Mouse (Mus musculus) kidney, embryonic 14.5 days (tissue): ENCODE results near the gene Arl2. TPM values are rescaled to one million over a fixed set of nuclear protein-coding genes. Genes with fewer than 3 reads are reported as not detected.
"Not testable (repeated sequence)": the region's sequence is repeated elsewhere in the genome, so short reads cannot be mapped to it uniquely, and the experiment has no call there.

ENCODE experiments used
- ATAC-seq: fragments of 200-750 bp; cut with Nextera tagmentation; 2 replicates; pipeline ENCODE4 v1.8.0; 2017; ENCODE audit warnings: moderate number of reproducible peaks, mild to moderate bottlenecking, moderate TSS enrichment, moderate library complexity; ENCODE audit not compliant: low FRiP score, low TSS enrichment
- H3K27ac ChIP-seq: fragments of 300-500 bp; sonication (generic); 2 replicates; pipeline ENCODE4 v1.5.1; 2014; ENCODE audit warnings: low read depth, mild to moderate bottlenecking, low read length, moderate library complexity, mixed read lengths
- H3K27me3 ChIP-seq: fragments of 300-500 bp; sonication (generic); 2 replicates; pipeline ENCODE4 v1.6.1; 2014; ENCODE audit warnings: mild to moderate bottlenecking, low read length; ENCODE audit not compliant: control insufficient read depth, insufficient read depth
- H3K36me3 ChIP-seq: fragments of 300-500 bp; sonication (generic); 2 replicates; pipeline ENCODE4 v1.6.1; 2014; ENCODE audit warnings: low read length, mixed read lengths; ENCODE audit not compliant: control insufficient read depth, insufficient read depth
- H3K4me1 ChIP-seq: fragments of 300-500 bp; sonication (generic); 2 replicates; pipeline ENCODE4 v1.6.1; 2014; ENCODE audit warnings: low read length, mixed read lengths; ENCODE audit not compliant: control insufficient read depth, insufficient read depth
- H3K4me2 ChIP-seq: fragments of 300-500 bp; sonication (generic); replicated peaks from 2 replicates; pipeline ENCODE4 v1.6.1; 2014; ENCODE audit warnings: low read depth, mild to moderate bottlenecking, low read length
- H3K4me3 ChIP-seq: fragments of 300-500 bp; sonication (generic); 2 replicates; pipeline ENCODE4 v1.5.1; 2014; ENCODE audit warnings: mild to moderate bottlenecking, low read length
- H3K9ac ChIP-seq: fragments of 300-500 bp; sonication (generic); 2 replicates; pipeline ENCODE4 v1.6.1; 2014; ENCODE audit warnings: low read depth, mild to moderate bottlenecking, low read length, moderate library complexity
- H3K9me3 ChIP-seq: fragments of 300-500 bp; sonication (generic); 2 replicates; pipeline ENCODE4 v1.6.1; 2016; ENCODE audit warnings: low read length; ENCODE audit not compliant: control insufficient read depth
- WGBS: fragments of 180-500 bp; shearing (Covaris S2); extraction: QIAGEN DNeasy Blood & Tissue Kit; methylation state at CpG from one replicate; pipeline ENCODE4 v1.1.7; 2014; 5-methylcytosine and 5-hydroxymethylcytosine counted together
- polyA plus RNA-seq: library from polyadenylated mRNA; unstranded; fragments of >200 nt; fragmentation: Nextera tagmentation; extraction: Ambion mirVana; gene quantifications from 2 replicates; pipeline ENCODE4 v1.2.1, GENCODE M21; 2014

Gene Arl2
- polyA plus RNA-seq, 1 experiment from 2014 or later: 82.6 TPM

DNA sequence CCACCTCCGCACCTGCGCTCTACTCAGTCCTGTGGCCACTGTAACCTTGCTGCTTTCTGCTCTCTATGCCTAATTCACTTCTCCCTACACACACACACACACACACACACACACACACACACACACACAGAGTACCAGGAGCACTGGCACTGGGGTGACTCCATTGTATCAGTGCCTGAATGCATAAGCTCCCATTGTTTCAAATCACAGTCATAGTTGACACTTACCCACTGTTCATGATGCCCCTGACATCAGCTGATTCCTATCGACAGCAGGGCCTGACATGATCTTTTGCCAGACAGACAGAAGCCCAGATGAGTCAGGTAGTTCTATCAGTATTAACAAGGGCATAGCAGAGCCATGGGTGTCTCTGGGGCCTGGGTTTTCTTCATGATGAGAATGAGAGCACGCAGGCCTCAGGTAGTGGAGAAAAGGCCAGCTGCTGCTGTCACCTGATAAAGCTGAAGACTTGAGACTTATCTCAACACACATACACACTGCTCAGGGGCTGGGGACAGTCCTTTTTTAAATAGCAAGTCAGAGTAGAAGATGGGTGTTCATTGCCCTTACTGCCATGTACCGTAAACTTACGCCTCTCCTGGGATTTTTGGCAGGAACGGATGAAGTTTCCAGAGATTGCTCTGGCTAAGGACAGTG is 9.0 kb downstream of the Arl2 start:
- Histone ChIP-seq H3K4me2 (no peak overlapping the region), H3K27ac (no peak overlapping the region), H3K4me3 (no peak overlapping the region), H3K4me1 (no peaks in the 10 kb centered on the region), H3K9ac (no peak overlapping the region), H3K36me3 (peaks cover 12% of the 10 kb centered on the region), H3K27me3 (no peaks in the 10 kb centered on the region), H3K9me3 (no peaks in the 10 kb centered on the region)
- no peak for ATAC-seq
- 82% methylated on average over 7 of the region's 7 CpGs for WGBS

DNA sequence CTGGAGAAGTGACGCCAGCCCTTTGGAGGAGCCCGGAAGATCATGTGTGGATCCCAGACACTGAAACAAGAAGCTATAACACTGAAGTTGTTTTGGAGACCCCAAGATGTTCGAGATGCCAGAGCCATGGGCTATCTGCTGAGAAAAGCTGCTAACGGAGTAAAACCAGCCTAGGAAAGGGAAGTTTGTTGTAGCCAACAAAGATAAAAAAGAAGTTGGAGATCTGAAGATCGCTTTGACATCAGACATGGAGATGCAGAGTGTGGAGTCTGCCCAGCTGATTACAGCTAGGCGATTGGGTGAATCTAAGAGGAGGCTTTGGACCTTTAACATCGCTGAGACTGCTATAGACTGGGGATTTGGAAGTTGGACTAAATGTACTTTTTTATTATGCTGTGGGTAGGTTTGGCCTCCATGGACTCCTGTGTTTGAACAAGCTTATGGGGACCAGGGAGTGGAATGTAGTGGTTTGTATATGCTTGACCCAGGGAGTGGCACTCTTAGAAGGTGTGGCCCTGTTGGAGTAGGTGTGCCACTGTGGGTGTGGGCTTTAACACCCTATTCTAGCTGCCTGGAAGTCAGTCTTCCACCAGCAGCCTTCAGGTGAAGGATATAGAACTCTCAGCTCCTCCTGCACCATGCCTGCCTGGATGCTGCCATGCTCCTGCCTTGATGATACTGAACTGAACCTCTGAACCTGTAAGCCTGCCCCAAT is 10.8 kb downstream of the Arl2 start:
- not testable (repeated sequence) for H3K27ac ChIP-seq, H3K36me3 ChIP-seq, H3K9me3 ChIP-seq, ATAC-seq, H3K4me3 ChIP-seq, H3K9ac ChIP-seq, H3K27me3 ChIP-seq, H3K4me2 ChIP-seq, H3K4me1 ChIP-seq
- WGBS: 78% methylated on average over 7 of the region's 7 CpGs

- peak within 1 kb of the TSS; percentile 46 for H3K4me2 ChIP-seq
- H3K4me3 ChIP-seq: peak within 1 kb of the TSS; percentile 43
- under 1% methylated on average over 32 of the region's 32 CpGs for WGBS
- no peaks in the 10 kb centered on the region for H3K27me3 ChIP-seq
- H3K9me3 ChIP-seq: no peaks in the 10 kb centered on the region
- H3K4me1 ChIP-seq: no peaks in the 10 kb centered on the region
- H3K36me3 ChIP-seq: no peaks in the 10 kb centered on the region
- H3K9ac ChIP-seq: peak within 1 kb of the TSS; percentile 58; the same call in 1 of the 2 replicates
- peak within 1 kb of the TSS; percentile 82; the same call in 1 of the 2 replicates for H3K27ac ChIP-seq
- ATAC-seq: peak; percentile 95
These were observed 13.5 kb downstream of the Arl2 start, which contains the start of gene Snx15 for GRCm38 (mm10) chr19:6127760-6128341. Gene Snx15, minus strand, starts transcription at chr19:6128304.

DNA sequence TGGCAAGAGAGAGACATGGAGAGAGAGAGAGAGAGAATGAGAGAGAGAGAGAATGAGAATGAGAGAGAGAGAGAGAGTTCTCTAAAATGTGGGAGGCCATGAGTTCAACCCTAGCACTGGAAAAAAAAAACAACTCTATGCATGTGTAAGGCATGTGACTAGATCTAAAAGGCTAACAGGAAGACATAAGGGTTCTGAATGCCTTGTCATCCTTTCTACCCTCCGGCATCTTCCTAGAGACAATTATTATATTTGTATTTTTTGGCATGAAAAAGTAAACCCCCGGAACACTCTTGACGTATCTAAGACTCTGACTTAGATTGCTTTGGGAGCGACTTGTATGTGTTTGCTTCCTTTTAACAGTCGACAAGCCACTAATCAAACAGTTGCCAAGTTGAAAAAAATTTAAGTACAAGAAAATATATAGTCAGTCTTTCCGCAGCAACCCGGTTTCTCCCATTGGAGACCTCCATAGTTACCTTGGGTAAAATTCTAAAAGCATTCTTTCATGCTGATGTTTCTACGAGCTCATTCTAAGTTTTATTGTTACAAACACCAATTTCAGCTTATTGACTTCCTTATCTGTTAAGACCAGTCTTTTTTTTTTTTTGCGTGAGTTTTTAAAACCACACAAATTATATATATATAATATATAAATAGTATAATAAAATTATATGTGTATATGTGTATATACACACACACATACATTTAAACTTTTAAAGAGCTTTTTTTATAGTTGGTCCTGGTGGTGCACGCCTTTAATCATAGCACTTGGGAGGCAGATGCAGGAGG is 14.4 kb downstream of the Arl2 start:
- Histone ChIP-seq H3K36me3 (no peaks in the 10 kb centered on the region), H3K4me3 (peak overlapping the region; percentile 43), H3K4me1 (no peaks in the 10 kb centered on the region), H3K9ac (no peak overlapping the region), H3K27ac (peak overlapping the region; percentile 82; the same call in 1 of the 2 replicates), H3K27me3 (no peaks in the 10 kb centered on the region), H3K4me2 (peak overlapping the region; percentile 46), H3K9me3 (no peaks in the 10 kb centered on the region)
- ATAC-seq: no peak
- WGBS: 67% methylated on average over 10 of the region's 10 CpGs

GRCm38 (mm10) chr19:6126289-6126688 is 15.1 kb downstream of the Arl2 start:
- H3K4me2 ChIP-seq: no peak overlapping the region
- H3K27ac ChIP-seq: no peak overlapping the region
- no peak overlapping the region for H3K4me3 ChIP-seq
- H3K4me1 ChIP-seq: 0 out of 2 replicates have a peak, but pooled peaks cover 4% of the 10 kb centered on the region
- H3K9me3 ChIP-seq: no peaks in the 10 kb centered on the region
- ATAC-seq: no peak
- H3K27me3 ChIP-seq: no peaks in the 10 kb centered on the region
- 31% methylated on average over 4 of the region's 4 CpGs for WGBS
- no peak overlapping the region for H3K9ac ChIP-seq
- no peaks in the 10 kb centered on the region for H3K36me3 ChIP-seq

DNA sequence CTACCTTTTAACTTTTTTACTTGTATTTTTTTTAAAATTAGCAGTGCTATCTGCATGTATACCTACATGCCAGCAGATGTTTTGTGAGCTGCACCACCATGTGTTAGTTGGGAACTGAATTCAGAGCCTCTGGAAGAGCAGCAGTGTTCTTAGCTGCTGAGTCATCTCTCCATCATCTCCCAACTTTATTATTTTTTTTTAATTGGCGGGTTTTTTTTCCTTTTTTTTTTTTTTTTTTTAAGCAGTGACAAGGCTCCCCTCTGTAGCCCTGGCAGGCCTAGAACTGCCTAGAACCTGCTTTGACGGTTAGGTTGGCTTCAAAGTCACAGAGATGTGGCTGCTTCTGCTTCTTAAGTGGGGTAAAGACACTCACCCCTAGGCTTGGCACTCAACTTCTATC is 16.4 kb downstream of the Arl2 start:
- 75% methylated on average over 2 of the region's 2 CpGs for WGBS

DNA sequence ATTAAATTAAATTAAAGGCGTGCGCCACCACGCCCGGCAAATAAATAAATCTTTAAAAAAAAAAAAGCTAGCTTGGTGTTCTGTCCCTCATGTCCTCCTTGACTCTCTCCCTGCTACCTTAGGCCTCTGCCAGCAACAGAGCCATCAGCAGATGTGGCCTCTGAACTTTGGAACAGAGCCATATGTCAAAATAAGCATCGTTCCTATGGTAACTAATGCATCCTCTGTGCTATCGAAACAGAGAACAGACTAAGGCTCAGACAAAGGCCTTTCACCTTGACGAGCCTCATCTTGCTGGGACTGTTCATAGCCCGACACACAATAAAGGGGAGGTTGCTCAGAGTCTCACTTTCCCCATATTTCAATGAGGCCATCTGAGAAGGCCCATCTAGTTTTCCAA is 18.0 kb downstream of the Arl2 start:
- peaks cover 10% of the 10 kb centered on the region; the same call in 1 of the 2 replicates for H3K4me1 ChIP-seq
- no peaks in the 10 kb centered on the region for H3K36me3 ChIP-seq
- no peak overlapping the region for H3K9ac ChIP-seq
- H3K27me3 ChIP-seq: no peaks in the 10 kb centered on the region
- no peak overlapping the region for H3K4me2 ChIP-seq
- H3K27ac ChIP-seq: no peak overlapping the region
- 82% methylated on average over 8 of the region's 8 CpGs for WGBS
- no peak for ATAC-seq
- no peak overlapping the region for H3K4me3 ChIP-seq
- no peaks in the 10 kb centered on the region for H3K9me3 ChIP-seq

More for the DNA sequence above, 16.4 kb downstream of the Arl2 start:
- Histone ChIP-seq H3K9ac (no peak overlapping the region), H3K36me3 (no peaks in the 10 kb centered on the region), H3K4me2 (no peak overlapping the region), H3K4me1 (0 out of 2 replicates have a peak, but pooled peaks cover 4% of the 10 kb centered on the region), H3K4me3 (no peak overlapping the region), H3K27ac (no peak overlapping the region), H3K9me3 (no peaks in the 10 kb centered on the region), H3K27me3 (no peaks in the 10 kb centered on the region)
- no peak for ATAC-seq

DNA sequence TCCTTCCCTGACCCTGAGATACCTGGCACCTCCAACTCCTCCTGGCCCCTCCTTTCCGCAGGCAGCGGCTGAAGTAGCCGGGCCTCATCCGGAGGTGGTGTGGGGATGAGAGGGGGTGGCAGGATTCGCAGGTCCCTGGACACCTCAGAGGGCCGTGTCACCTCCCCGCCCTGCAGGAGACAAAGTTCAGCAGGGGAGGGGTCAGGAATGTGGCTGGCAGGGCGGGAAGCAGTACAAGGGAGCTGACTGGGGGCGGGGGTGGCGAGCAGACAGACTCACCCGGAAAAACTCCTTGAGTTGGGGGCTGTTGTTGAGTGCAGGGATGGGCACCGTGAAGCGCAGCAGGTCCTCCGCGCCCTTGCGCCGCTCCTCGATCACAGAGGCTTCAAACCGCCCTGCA is 19.6 kb downstream of the Arl2 start:
- 27% methylated on average over 19 of the region's 19 CpGs for WGBS
- no peak overlapping the region for H3K4me2 ChIP-seq

More for the DNA sequence above, 19.6 kb downstream of the Arl2 start:
- Histone ChIP-seq H3K9me3 (no peaks in the 10 kb centered on the region), H3K27ac (no peak overlapping the region), H3K9ac (peak overlapping the region; percentile 31; the same call in 1 of the 2 replicates), H3K4me3 (no peak overlapping the region), H3K4me1 (peaks cover 16% of the 10 kb centered on the region; the same call in 1 of the 2 replicates), H3K27me3 (no peaks in the 10 kb centered on the region), H3K36me3 (no peaks in the 10 kb centered on the region)
- no peak for ATAC-seq
